Mouse (Mus musculus): ENCODE results near the gene 9230104L09Rik.

DNA sequence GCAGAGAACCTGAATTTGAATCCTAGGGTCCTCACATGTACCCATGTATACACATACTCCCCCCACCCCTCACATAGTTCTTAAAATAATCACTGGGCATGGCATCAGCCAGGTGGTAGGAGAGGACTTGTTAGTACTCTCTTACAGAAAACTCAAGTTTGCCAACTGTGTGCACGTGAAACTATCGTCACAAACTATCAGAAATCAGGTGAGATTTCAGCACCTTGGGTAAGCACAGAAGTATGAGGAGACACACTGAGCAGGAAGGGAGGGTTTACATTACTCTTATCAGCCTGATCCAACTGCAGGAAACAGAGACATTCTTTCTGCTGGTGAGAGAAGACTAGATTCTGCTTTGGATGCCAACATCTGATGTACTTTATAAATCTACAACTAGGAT lies 25.6 kb downstream of the 9230104L09Rik start:
- no peak for TF ChIP-seq POLR2A (IDR thresholded peaks at IDR 0.05; ENCODE audit: borderline replicate concordance, control insufficient read depth, low read depth, low read length)
- TF ChIP-seq CTCF (IDR thresholded peaks at IDR 0.05; ENCODE audit: control insufficient read depth, insufficient read depth, low read length), result no peak

Measured in bone marrow, adult 2 months (tissue).